Mouse (Mus musculus): Measurements from ENCODE around the gene Gcc2. TPM values are rescaled to one million over a fixed set of nuclear protein-coding genes. Genes with fewer than 3 reads are reported as not detected.

Gcc2 gene
- polyA plus RNA-seq (2012; rRNA removed; ENCODE audit: low replicate concordance): 10.6 and 11.3 TPM in 2 replicates

GRCm38 (mm10) chr10:58255213-58255892 is at the start of gene Gcc2:
Gene Gcc2, plus strand, starts transcription at chr10:58255497.

GRCm38 (mm10) chr10:58224827-58225785 is 30.2 kb upstream of the Gcc2 start, which contains the start of gene AW822073:
Gene AW822073, minus strand, starts transcription at chr10:58224930.

GRCm38 (mm10) chr10:58232641-58232969 is 22.7 kb upstream of the Gcc2 start, which contains the start of gene Duxf3:
Gene Duxf3, minus strand, starts transcription at chr10:58232675.

GRCm38 (mm10) chr10:58236613-58237012 is 18.7 kb upstream of the Gcc2 start, which contains the start of gene Gm4981:
Gene Gm4981, minus strand, starts transcription at chr10:58236701.

GRCm38 (mm10) chr10:58323028-58323991 is 68.0 kb downstream of the Gcc2 start, which contains the start of gene Lims1:
Gene Lims1, plus strand, starts transcription at chr10:58323466.

Other genes starting within 250 kb of the Gcc2 start
- gene AW822073, start 30.6 kb upstream of the Gcc2 start, polyA plus RNA-seq (2012; rRNA removed; ENCODE audit: low replicate concordance): not detected in 2 replicates
- gene Duxf3, start 22.8 kb upstream of the Gcc2 start, polyA plus RNA-seq (2012; rRNA removed; ENCODE audit: low replicate concordance): not detected in 2 replicates
- not detected in 2 replicates for gene Gm4981, start 18.8 kb upstream of the Gcc2 start, polyA plus RNA-seq (2012; rRNA removed; ENCODE audit: low replicate concordance)
- 26.0 and 53.2 TPM in 2 replicates for gene Lims1, start 68.0 kb downstream of the Gcc2 start, polyA plus RNA-seq (2012; rRNA removed; ENCODE audit: low replicate concordance)
- gene Ranbp2, start 191.4 kb downstream of the Gcc2 start, polyA plus RNA-seq (2012; rRNA removed; ENCODE audit: low replicate concordance): 4.2 and 6.8 TPM in 2 replicates
- 0.42 and 0.78 TPM in 2 replicates for gene Ccdc138, start 242.5 kb downstream of the Gcc2 start, polyA plus RNA-seq (2012; rRNA removed; ENCODE audit: low replicate concordance)

Measured in subcutaneous adipose tissue, adult 2 months (tissue).